Mouse (Mus musculus): ENCODE results near the gene Mrpl51.

GRCm38 (mm10) chr6:125155262-125155661 lies 36.3 kb upstream of the Mrpl51 start:
- TF ChIP-seq E2F4 (IDR thresholded peaks at IDR 0.05; ENCODE audit: insufficient read depth) (no peak), USF1 (IDR thresholded peaks at IDR 0.05; ENCODE audit: low read depth) (no peak), MAX (IDR thresholded peaks at IDR 0.05; ENCODE audit: low read depth) (no peak), POLR2A (IDR thresholded peaks at IDR 0.05; ENCODE audit: insufficient read length, low read depth) (no peak), CEBPB (IDR thresholded peaks at IDR 0.05; ENCODE audit: insufficient read depth, poor library complexity, severe bottlenecking) (no peak), TCF12 (IDR thresholded peaks at IDR 0.05; ENCODE audit: insufficient read depth, poor library complexity, severe bottlenecking) (no peak), MYOD1 (IDR thresholded peaks at IDR 0.05; ENCODE audit: control insufficient read depth in 1 of 3, insufficient read length in 2 of 3, low read depth in 2 of 3) (no peak), MYOG (IDR thresholded peaks at IDR 0.05; ENCODE audit: control insufficient read depth in 1 of 3, insufficient read depth in 1 of 3, insufficient read length in 2 of 3, low read depth in 2 of 3) (no peak), REST (IDR thresholded peaks at IDR 0.05; ENCODE audit: insufficient read depth, insufficient read length) (no peak)

Data from myocyte (in vitro differentiated cells).